Comparison of ENCODE assay signal across 8 mouse cellular contexts in the genomic region with DNA sequence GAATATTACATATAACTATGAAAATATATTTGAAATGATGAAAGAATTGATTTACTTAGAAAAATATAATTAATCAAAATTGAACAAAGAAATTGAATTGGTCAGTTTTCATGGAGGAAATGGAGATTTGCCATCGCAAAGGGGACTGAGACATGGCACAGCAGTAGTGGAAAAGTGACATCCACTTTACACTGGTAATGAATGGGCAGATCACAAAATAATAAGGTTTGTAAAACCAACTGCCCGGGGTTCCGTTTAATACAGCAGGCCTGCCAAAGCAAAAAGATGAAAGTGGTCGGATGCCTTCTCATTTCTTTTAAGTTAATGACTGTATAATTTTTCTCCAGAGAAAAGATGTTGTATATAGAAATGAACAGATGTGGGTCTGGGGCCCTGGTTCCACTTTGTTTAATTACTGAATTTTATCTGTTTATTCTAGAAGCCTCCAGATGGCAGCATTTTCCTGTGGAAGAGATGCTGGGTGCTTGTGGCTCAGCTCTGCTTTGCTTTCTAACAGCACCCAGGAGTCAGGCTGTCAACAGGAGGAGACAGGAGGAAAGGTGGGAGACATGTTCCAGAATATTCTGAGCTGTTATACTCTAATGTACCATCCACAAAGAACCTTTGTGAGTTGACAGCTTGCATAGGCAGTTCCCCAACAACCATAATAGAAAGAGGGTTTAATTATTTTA.
DNase-seq lines count a peak whose midpoint lies in the region; ATAC-seq lines count a peak whose summit lies in the region.

No protein-coding gene starts in this region.

- peak; percentile 29 for DNase-seq in urinary bladder, postnatal 14 days (ENCODE audit: low spot score)
- no peak for DNase-seq in urinary bladder, adult 2 months (ENCODE audit: low spot score)
- peak; percentile 77 for DNase-seq in cerebellum, adult 9-10 months
- DNase-seq in gastrocnemius, postnatal 10 days = peak; percentile 7
- peak; percentile 33 to 38 for DNase-seq in kidney, postnatal 25 days
- DNase-seq in spleen, postnatal 36 days (ENCODE audit: low spot score in 2 of 2) = no peak
- no peak for DNase-seq in thymus, postnatal 4 days

- ATAC-seq in megakaryocyte progenitor cell, adult 5-6 weeks (replicated peaks; ENCODE audit: poor library complexity) = 0 out of 2 replicates have a peak, but pooled peaks have one; percentile 37

Comparison
In these comparisons a context has a peak if more than half of its experiments do, and no peak if none do; other contexts are left out.
1. DNase-seq: peak in urinary bladder, postnatal 14 days (single experiment), cerebellum, adult 9-10 months (single experiment), gastrocnemius, postnatal 10 days (single experiment) and kidney, postnatal 25 days (2 of 2); none in urinary bladder, adult 2 months (single experiment), spleen, postnatal 36 days (0 of 2) and thymus, postnatal 4 days (single experiment).